Mouse (Mus musculus) bone marrow macrophage, adult 2 months (primary cell): ENCODE data around the gene Tmem26.

Experiments used
- CTCF ChIP-seq: IDR thresholded peaks from 2 replicates; pipeline ENCODE4 v1.5.1; 2012; ENCODE audit warnings: low read depth, mild to moderate bottlenecking, low read length, moderate library complexity
- POLR2A ChIP-seq: IDR thresholded peaks from 2 replicates; pipeline ENCODE4 v1.6.1; 2012; ENCODE audit warnings: mild to moderate bottlenecking, low read depth, low read length, borderline replicate concordance

DNA sequence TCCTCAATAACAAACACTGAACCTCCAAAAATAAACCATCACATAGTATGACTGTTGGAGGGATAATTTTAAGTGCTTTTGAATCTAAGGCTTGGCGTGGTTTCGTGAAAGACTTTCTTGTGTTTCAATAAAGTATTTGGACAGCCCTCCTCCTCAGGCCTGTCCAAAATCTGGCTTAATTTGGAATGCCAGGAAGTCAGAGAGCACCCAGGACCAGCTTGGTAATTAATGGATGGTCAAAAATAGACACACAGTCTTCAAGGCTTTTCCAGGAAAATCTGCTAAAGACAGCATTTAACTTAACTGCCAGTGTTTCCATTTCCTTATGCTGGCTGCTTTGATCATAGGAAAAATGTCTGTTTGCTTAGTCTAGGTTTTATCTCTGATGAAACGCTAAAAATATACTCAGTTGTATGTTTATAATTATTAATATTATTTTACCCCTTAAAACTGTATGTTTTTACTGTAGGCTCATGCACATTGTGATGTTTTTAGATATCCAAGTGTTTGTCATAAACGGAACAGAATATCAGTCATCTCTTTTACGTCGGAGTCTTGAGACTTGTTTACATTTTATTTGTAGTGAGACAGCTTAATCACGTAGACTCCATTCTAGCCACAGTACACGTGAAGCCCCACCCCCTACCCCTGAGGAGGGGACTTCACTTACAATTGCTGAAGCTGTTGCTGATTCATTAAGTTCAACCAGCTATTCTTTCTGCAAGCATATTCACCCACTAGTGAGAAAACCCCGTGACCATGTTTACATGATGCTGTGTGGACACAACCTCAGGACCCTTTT, 57.8 kb downstream of the Tmem26 start:
- TF ChIP-seq CTCF (no peak), POLR2A (no peak)
